Mouse (Mus musculus) cortical plate, adult 2 months (tissue): Measurements from ENCODE around the gene Rbm20.

ENCODE experiments used
- CTCF ChIP-seq: fragments of 200-500 bp; IDR thresholded peaks from 2 replicates; pipeline ENCODE4 v1.5.1; 2011; ENCODE audit warnings: mild to moderate bottlenecking, control low read depth, low read length; ENCODE audit not compliant: insufficient read depth; ENCODE audit errors: extremely low read depth
- POLR2A ChIP-seq: fragments of 200-500 bp; IDR thresholded peaks from 2 replicates; pipeline ENCODE4 v1.6.1; 2011; ENCODE audit warnings: mild to moderate bottlenecking, low read length, control low read depth; ENCODE audit not compliant: insufficient read depth; ENCODE audit errors: extremely low read depth

DNA sequence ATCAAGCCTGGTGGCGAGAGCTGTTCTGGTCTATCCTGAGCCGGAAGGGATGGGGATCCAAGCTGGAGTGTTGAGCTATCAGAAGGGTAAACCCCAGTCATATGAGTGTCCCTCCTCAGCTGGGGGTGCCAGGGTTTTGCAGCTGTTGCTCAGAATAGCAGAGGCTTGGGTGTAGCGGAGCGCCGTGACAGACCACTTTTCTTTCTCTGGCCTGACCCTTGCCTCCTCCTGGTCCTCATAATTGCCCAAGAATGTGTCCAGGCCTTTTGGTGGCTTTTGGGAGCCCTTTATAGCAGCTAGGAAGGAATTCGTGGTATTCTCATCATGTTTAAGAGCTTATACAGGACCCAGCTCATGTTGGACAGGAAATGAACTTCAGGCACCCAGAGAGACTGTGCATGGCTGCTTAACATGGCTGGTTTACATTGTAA is 61.6 kb downstream of the Rbm20 start:
- TF ChIP-seq CTCF (no peak), POLR2A (no peak)
